Mouse (Mus musculus) spleen, adult 2 months (tissue): ENCODE data around the gene Tbccd1. TPM values are rescaled to one million over a fixed set of nuclear protein-coding genes. Genes with fewer than 3 reads are reported as not detected.

ENCODE experiments used
- DNase-seq, 2 experiments: peaks; one replicate each; pipeline versions ENCODE4 v3.0.0 to v3.0.0-alpha.2; 2012 to 2021; ENCODE audit warnings: low spot score in 2 of 2, low read depth in 1 of 2
- H3K27ac ChIP-seq: fragments of 200-500 bp; 2 replicates; pipeline ENCODE4 v1.5.1; 2012; ENCODE audit warnings: low read length, inconsistent platforms; ENCODE audit not compliant: insufficient read depth
- H3K27me3 ChIP-seq: fragments of 200-500 bp; 2 replicates; pipeline ENCODE4 v1.6.1; 2012; ENCODE audit warnings: mild to moderate bottlenecking, moderate library complexity, low read length, inconsistent platforms; ENCODE audit not compliant: control insufficient read depth, insufficient read depth
- H3K36me3 ChIP-seq: fragments of 200-500 bp; 2 replicates; pipeline ENCODE4 v1.6.1; 2012; ENCODE audit warnings: mild to moderate bottlenecking, low read length, inconsistent platforms; ENCODE audit not compliant: control insufficient read depth, insufficient read depth
- H3K4me1 ChIP-seq: fragments of 200-500 bp; 2 replicates; pipeline ENCODE4 v1.6.1; 2011; ENCODE audit warnings: inconsistent platforms; ENCODE audit not compliant: control insufficient read depth, insufficient read depth, insufficient read length
- H3K4me3 ChIP-seq: fragments of 200-500 bp; 2 replicates; pipeline ENCODE4 v1.5.1; 2011; ENCODE audit warnings: mild to moderate bottlenecking, inconsistent platforms; ENCODE audit not compliant: insufficient read depth, insufficient read length; ENCODE audit errors: extremely low read depth
- CTCF ChIP-seq: fragments of 200-500 bp; IDR thresholded peaks from 2 replicates; pipeline ENCODE4 v1.5.1; 2011; ENCODE audit warnings: mild to moderate bottlenecking, inconsistent platforms; ENCODE audit not compliant: insufficient read depth, insufficient read length, insufficient replicate concordance; ENCODE audit errors: extremely low read depth
- POLR2A ChIP-seq: fragments of 200-500 bp; IDR thresholded peaks from 2 replicates; pipeline ENCODE4 v1.6.1; 2011; ENCODE audit warnings: low read depth, low read length, inconsistent platforms
- WGBS: fragments of 180-500 bp; shearing (Covaris S2); methylation state at CpG from one replicate; pipeline ENCODE4 v1.1.7; 2018; 5-methylcytosine and 5-hydroxymethylcytosine counted together
- polyA plus RNA-seq: library from polyadenylated mRNA; depleted of rRNA; stranded (reverse); fragments of >200 nt; gene quantifications from 2 replicates; pipeline ENCODE4 v1.2.3, GENCODE M21; 2012

Tbccd1 gene
- polyA plus RNA-seq, 1 experiment, result 9.9 TPM

DNA sequence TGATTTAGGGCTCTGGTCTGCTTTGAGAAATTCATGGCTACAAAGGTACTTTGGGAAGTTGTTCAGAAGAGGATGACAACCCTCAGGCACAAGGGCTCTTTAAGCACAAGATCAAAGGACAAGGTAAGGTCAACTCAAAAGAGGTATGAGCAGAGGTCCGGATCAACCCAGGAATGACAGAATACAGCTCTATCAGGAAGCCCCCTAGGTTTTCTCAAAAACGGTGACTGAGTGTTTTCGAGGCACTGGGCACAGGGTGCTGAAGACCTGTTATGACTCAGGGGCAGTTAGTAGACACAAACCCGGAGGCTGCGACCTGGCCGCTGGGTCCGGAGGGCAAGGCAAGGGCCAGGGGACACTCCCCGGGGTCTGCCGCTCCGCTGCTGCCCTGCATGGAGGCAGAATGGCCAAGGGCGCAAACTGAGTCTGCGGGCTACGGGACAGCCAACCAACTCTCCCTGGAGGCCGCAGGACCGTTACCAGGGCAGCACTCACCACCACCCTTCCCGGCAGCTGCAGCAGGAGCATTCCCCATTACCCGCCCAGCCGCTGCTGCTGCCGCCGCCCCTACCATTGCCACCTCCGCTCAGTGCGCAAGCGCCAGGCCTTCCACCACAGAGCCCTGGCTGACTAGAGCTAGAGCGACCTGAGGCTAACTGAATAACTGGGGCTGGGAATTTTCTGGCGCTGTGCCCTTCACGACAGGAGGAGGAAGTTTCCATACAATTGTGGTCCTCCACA lies 13.2 kb downstream of the Tbccd1 start:
- no peak for TF ChIP-seq CTCF
- no peak for TF ChIP-seq POLR2A
- Histone ChIP-seq H3K36me3 (peaks cover 3% of the 10 kb centered on the region; the same call in 1 of the 2 replicates), H3K27me3 (no peaks in the 10 kb centered on the region), H3K4me3 (no peak overlapping the region), H3K27ac (no peak overlapping the region), H3K4me1 (no peaks in the 10 kb centered on the region)
- WGBS, result 17% methylated on average over 26 of the region's 26 CpGs
- peak in 1 of 2 experiments; percentile 16 for DNase-seq

- no peak for TF ChIP-seq POLR2A
- TF ChIP-seq CTCF, result no peak
- no peak overlapping the region for H3K27ac ChIP-seq
- no peak for DNase-seq
- no peak overlapping the region for H3K4me3 ChIP-seq
- 89% methylated on average over 5 of the region's 5 CpGs for whole genome bisulfite sequencing
- no peaks in the 10 kb centered on the region for H3K27me3 ChIP-seq
- no peaks in the 10 kb centered on the region for H3K4me1 ChIP-seq
- H3K36me3 ChIP-seq, result peaks cover 3% of the 10 kb centered on the region; the same call in 1 of the 2 replicates
Observed at GRCm38 (mm10) chr16:22842871-22843270, 14.6 kb downstream of the Tbccd1 start.

- TF ChIP-seq POLR2A, result no peak
- TF ChIP-seq CTCF, result no peak
- Histone ChIP-seq H3K27ac (no peak overlapping the region), H3K36me3 (peaks cover 7% of the 10 kb centered on the region)
Observed at GRCm38 (mm10) chr16:22839146-22839857, 18.2 kb downstream of the Tbccd1 start.

GRCm38 (mm10) chr16:22832932-22833525 lies 24.4 kb downstream of the Tbccd1 start:
- DNase-seq, result no peak
- H3K4me1 ChIP-seq, result no peaks in the 10 kb centered on the region
- H3K27me3 ChIP-seq, result no peaks in the 10 kb centered on the region
- H3K27ac ChIP-seq, result no peak overlapping the region
- 95% methylated on average over 3 of the region's 3 CpGs for WGBS
- no peak overlapping the region for H3K4me3 ChIP-seq
- TF ChIP-seq CTCF (no peak), POLR2A (no peak)
- H3K36me3 ChIP-seq, result peaks cover 11% of the 10 kb centered on the region

More at GRCm38 (mm10) chr16:22839146-22839857, 18.2 kb downstream of the Tbccd1 start:
- DNase-seq, result no peak
- Histone ChIP-seq H3K4me1 (no peaks in the 10 kb centered on the region), H3K27me3 (no peaks in the 10 kb centered on the region), H3K4me3 (no peak overlapping the region)
- 77% methylated on average over 3 of the region's 3 CpGs for WGBS

GRCm38 (mm10) chr16:22820731-22821130 lies 36.7 kb downstream of the Tbccd1 start:
- no peak overlapping the region for H3K27ac ChIP-seq
- H3K36me3 ChIP-seq, result peaks cover 15% of the 10 kb centered on the region
- H3K4me3 ChIP-seq, result no peak overlapping the region
- TF ChIP-seq CTCF (no peak), POLR2A (no peak)
- no peaks in the 10 kb centered on the region for H3K27me3 ChIP-seq
- WGBS, result 74% methylated on average over 8 of the region's 8 CpGs
- no peak for DNase-seq
- H3K4me1 ChIP-seq, result no peaks in the 10 kb centered on the region

DNA sequence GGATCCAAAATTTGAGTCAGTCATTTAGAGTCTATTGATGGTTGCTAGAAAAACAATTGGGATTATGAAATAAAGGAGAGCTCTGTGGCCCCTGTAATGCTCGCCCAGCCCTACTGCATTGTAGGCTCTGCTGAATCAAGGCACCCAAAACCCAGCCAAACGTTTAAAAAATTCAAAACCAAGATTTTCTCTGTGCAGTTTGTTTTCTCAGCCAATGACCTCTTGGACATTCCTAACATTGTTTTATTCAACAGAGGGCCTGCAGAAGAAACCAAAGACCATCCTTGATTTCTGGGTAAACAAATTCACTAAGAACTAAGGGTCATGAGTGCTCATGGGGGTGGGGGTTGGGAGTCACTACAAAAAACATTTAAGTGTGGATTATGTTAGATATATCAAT lies 46.0 kb downstream of the Tbccd1 start, which contains the start of gene Crygs:
Gene Crygs (minus strand): TSS at position 101 of the 400 bp plus-strand sequence.
- H3K36me3 ChIP-seq, result peaks cover 4% of the 10 kb centered on the region
- no peak for DNase-seq
- 84% methylated on average over 2 of the region's 2 CpGs for WGBS
- H3K4me1 ChIP-seq, result 0 out of 2 replicates have a peak, but pooled peaks cover 2% of the 10 kb centered on the region
- no peak for TF ChIP-seq POLR2A
- no peak for TF ChIP-seq CTCF
- no peak within 1 kb of the TSS for H3K4me3 ChIP-seq
- no peaks in the 10 kb centered on the region for H3K27me3 ChIP-seq
- no peak within 1 kb of the TSS for H3K27ac ChIP-seq
